In genomic region chr6:38257506-38257905, GRCm38 (mm10) we compare ENCODE assay signal across 21 mouse cellular contexts. TPM values are rescaled to one million over a fixed set of nuclear protein-coding genes. Genes with fewer than 3 reads are reported as not detected.
DNase-seq lines count a peak whose midpoint lies in the region; ATAC-seq and TF ChIP-seq lines count a peak whose summit lies in the region.
"Had no signal": no experiment of that assay in that cellular context is flagged by ENCODE, and none has a peak within 500 bp of the region (broad histone marks: within the 10 kb centered on the region; RNA-seq: fewer than 3 reads in every experiment).

No protein-coding gene starts in this region.

- no peak overlapping the region for H3K27ac ChIP-seq in kidney, embryonic 14.5 days (ENCODE audit: low read depth, low read length)
- H3K27ac ChIP-seq in liver, postnatal 0 days (ENCODE audit: low read depth) = no peak overlapping the region
- H3K27ac ChIP-seq: embryonic facial prominence, embryonic 15.5 days; forebrain, embryonic 10.5 days; heart, embryonic 10.5 days had no signal

- peaks cover 5% of the 10 kb centered on the region for H3K4me1 ChIP-seq in kidney, embryonic 14.5 days (ENCODE audit: control insufficient read depth, insufficient read depth, low read length)
- 0 out of 2 replicates have a peak, but pooled peaks cover 3% of the 10 kb centered on the region for H3K4me1 ChIP-seq in liver, postnatal 0 days (ENCODE audit: insufficient read depth)

- no peak overlapping the region for H3K9ac ChIP-seq in kidney, embryonic 14.5 days (ENCODE audit: low read depth, low read length)
- no peak overlapping the region for H3K9ac ChIP-seq in liver, postnatal 0 days (replicated peaks)
- H3K9ac ChIP-seq: embryonic facial prominence, embryonic 15.5 days had no signal

- TF ChIP-seq CTCF in liver, postnatal 0 days (IDR thresholded peaks at IDR 0.05; ENCODE audit: low read depth) = no peak

- no peaks in the 10 kb centered on the region for H3K27me3 ChIP-seq in kidney, embryonic 14.5 days (ENCODE audit: control insufficient read depth, insufficient read depth, low read length)
- H3K27me3 ChIP-seq in liver, postnatal 0 days (ENCODE audit: insufficient read depth, low read length) = peaks cover 8% of the 10 kb centered on the region
- H3K27me3 ChIP-seq: embryonic facial prominence, embryonic 15.5 days had no signal

- TF ChIP-seq EP300 in liver, postnatal 0 days (IDR thresholded peaks at IDR 0.05; ENCODE audit: low read depth) = no peak

- ATAC-seq in kidney, embryonic 14.5 days (ENCODE audit: low FRiP score, low TSS enrichment) = no peak
- peak; percentile 43; the same call in 1 of the 2 replicates for ATAC-seq in liver, postnatal 0 days
- ATAC-seq in frontal cortex, adult (ENCODE audit: low TSS enrichment) = no peak
- ATAC-seq: forebrain, embryonic 14.5 days had no signal

- peak; percentile 59 for DNase-seq in kidney, adult 18-20 months
- no peak for DNase-seq in liver, postnatal 0 days
- no peak for DNase-seq in liver
- DNase-seq in kidney, postnatal 25 days = peak; percentile 45 to 81
- DNase-seq in heart, adult 8-10 months (ENCODE audit: low spot score) = no peak
- DNase-seq: adrenal gland, postnatal 10 days; cerebellum, adult 11 months; cerebellum, adult 8-10 months; cerebellum, postnatal 14 days; embryo, embryonic 11 days; gastrocnemius, postnatal 36 days; heart, adult 11 months; heart, postnatal 10 days; heart, postnatal 4 days had no signal

- 97% methylated on average over 8 of the region's 8 CpGs for WGBS in kidney, embryonic 14.5 days
- WGBS in liver, postnatal 0 days (ENCODE audit: insufficient replicate concordance) = 89% methylated on average over 8 of the region's 8 CpGs

- H3K4me3 ChIP-seq in kidney, embryonic 14.5 days (ENCODE audit: low read length) = no peak overlapping the region
- H3K4me3 ChIP-seq in liver, postnatal 0 days (ENCODE audit: low read depth, low read length) = no peak overlapping the region
- H3K4me3 ChIP-seq: embryonic facial prominence, embryonic 15.5 days; erythroblast, embryonic 14.5 days; forebrain, embryonic 10.5 days; heart, embryonic 10.5 days had no signal

- H3K9me3 ChIP-seq in kidney, embryonic 14.5 days (ENCODE audit: control insufficient read depth, low read length) = no peaks in the 10 kb centered on the region
- H3K9me3 ChIP-seq in liver, postnatal 0 days (ENCODE audit: low read length) = no peaks in the 10 kb centered on the region
- H3K9me3 ChIP-seq: embryonic facial prominence, embryonic 15.5 days; forebrain, embryonic 10.5 days; heart, embryonic 10.5 days had no signal

- no peak overlapping the region for H3K4me2 ChIP-seq in kidney, embryonic 14.5 days (replicated peaks; ENCODE audit: low read depth, low read length)
- no peak overlapping the region for H3K4me2 ChIP-seq in liver, postnatal 0 days (ENCODE audit: low read depth, low read length)
- H3K4me2 ChIP-seq: embryonic facial prominence, embryonic 15.5 days had no signal

- H3K36me3 ChIP-seq in kidney, embryonic 14.5 days (ENCODE audit: control insufficient read depth, insufficient read depth, low read length) = no peaks in the 10 kb centered on the region
- H3K36me3 ChIP-seq in liver, postnatal 0 days (replicated peaks; ENCODE audit: insufficient read depth, low read length) = no peaks in the 10 kb centered on the region
- H3K36me3 ChIP-seq: embryonic facial prominence, embryonic 15.5 days; forebrain, embryonic 10.5 days; heart, embryonic 10.5 days had no signal

RNA-seq across cellular contexts. Expression of gene D630045J12Rik, which starts 3.7 kb away (rescaled TPM):
- polyA plus RNA-seq in kidney, embryonic 14.5 days (2014; fragmentation: Nextera tagmentation; extraction: Ambion mirVana) = 7.9 and 12.3 TPM in 2 replicates
- 0.13 and 0.18 TPM in 2 replicates for polyA plus RNA-seq in liver, postnatal 0 days (2015; fragmentation: Nextera tagmentation; extraction: Ambion mirVana)
- total RNA-seq in heart, adult 8-10 months (2022) = 1 to 10 TPM; 1.7 to 2.1 (median 1.9) TPM

RNA-seq across cellular contexts. Expression of gene Zc3hav1l, which starts 41.6 kb away (rescaled TPM):
- polyA plus RNA-seq in kidney, embryonic 14.5 days (2014; fragmentation: Nextera tagmentation; extraction: Ambion mirVana) = 10.9 and 14.9 TPM in 2 replicates
- polyA plus RNA-seq in liver, postnatal 0 days (2015; fragmentation: Nextera tagmentation; extraction: Ambion mirVana) = 0.59 and 0.61 TPM in 2 replicates
- total RNA-seq in heart, adult 8-10 months (2022) = 1 to 10 TPM; 1.0 to 1.6 (median 1.3) TPM

Comparison
In these comparisons a context has a peak if more than half of its experiments do, and no peak if none do; other contexts are left out.
1. DNase-seq: peak in kidney, adult 18-20 months (single experiment) and kidney, postnatal 25 days (2 of 2); none in liver, postnatal 0 days (single experiment), liver (single experiment) and heart, adult 8-10 months (single experiment).